Mouse (Mus musculus) liver, embryonic 16.5 days (tissue): ENCODE results near the gene Ndufab1. TPM values are rescaled to one million over a fixed set of nuclear protein-coding genes. Genes with fewer than 3 reads are reported as not detected.
"Not testable (repeated sequence)": the region's sequence is repeated elsewhere in the genome, so short reads cannot be mapped to it uniquely, and the experiment has no call there.

Source experiments
- ATAC-seq: fragments of 200-750 bp; cut with Nextera tagmentation; 2 replicates; pipeline ENCODE4 v1.8.0; 2017; ENCODE audit warnings: low read depth, mild to moderate bottlenecking, moderate number of reproducible peaks, moderate library complexity
- H3K27ac ChIP-seq: fragments of 300-500 bp; sonication (generic); 2 replicates; pipeline ENCODE4 v1.5.1; 2014; ENCODE audit warnings: mild to moderate bottlenecking, low read length
- H3K27me3 ChIP-seq: fragments of 300-500 bp; sonication (generic); 2 replicates; pipeline ENCODE4 v1.6.1; 2014; ENCODE audit warnings: low read depth, low read length, mixed read lengths; ENCODE audit not compliant: control insufficient read depth, insufficient read depth
- H3K36me3 ChIP-seq: fragments of 300-500 bp; sonication (generic); 2 replicates; pipeline ENCODE4 v1.6.1; 2014; ENCODE audit warnings: mild to moderate bottlenecking; ENCODE audit not compliant: control insufficient read depth, insufficient read depth
- H3K4me1 ChIP-seq: fragments of 300-500 bp; sonication (generic); 2 replicates; pipeline ENCODE4 v1.6.1; 2014; ENCODE audit warnings: low read depth, low read length, mixed read lengths; ENCODE audit not compliant: control insufficient read depth
- H3K4me2 ChIP-seq: fragments of 300-500 bp; sonication (generic); 2 replicates; pipeline ENCODE4 v1.6.1; 2014; ENCODE audit warnings: low read depth, low read length, mixed read lengths
- H3K4me3 ChIP-seq: fragments of 300-500 bp; sonication (generic); 2 replicates; pipeline ENCODE4 v1.5.1; 2014; ENCODE audit warnings: low read depth, mild to moderate bottlenecking, low read length
- H3K9ac ChIP-seq: fragments of 300-500 bp; sonication (generic); 2 replicates; pipeline ENCODE4 v1.6.1; 2014; ENCODE audit warnings: low read depth, low read length
- H3K9me3 ChIP-seq: fragments of 300-500 bp; sonication (generic); replicated peaks from 2 replicates; pipeline ENCODE4 v1.6.1; 2016; ENCODE audit warnings: low read length; ENCODE audit not compliant: control insufficient read depth
- WGBS: fragments of 180-500 bp; shearing (Covaris S2); extraction: QIAGEN DNeasy Blood & Tissue Kit; methylation state at CpG from one replicate; pipeline ENCODE4 v1.1.7; 2014; ENCODE audit not compliant: insufficient replicate concordance; 5-methylcytosine and 5-hydroxymethylcytosine counted together
- polyA plus RNA-seq: library from polyadenylated mRNA; unstranded; fragments of >200 nt; fragmentation: Nextera tagmentation; extraction: Ambion mirVana; gene quantifications from 2 replicates; pipeline ENCODE4 v1.2.1, GENCODE M21; 2015

The Ndufab1 gene
- polyA plus RNA-seq, 1 experiment from 2014 or later = 389 TPM

- Histone ChIP-seq H3K36me3 (peaks cover 29% of the 10 kb centered on the region), H3K4me2 (no peak overlapping the region), H3K27me3 (no peaks in the 10 kb centered on the region), H3K9me3 (no peaks in the 10 kb centered on the region), H3K4me3 (no peak overlapping the region), H3K4me1 (no peaks in the 10 kb centered on the region), H3K27ac (no peak overlapping the region), H3K9ac (no peak overlapping the region)
- 77% methylated on average over 8 of the region's 8 CpGs for WGBS
- no peak for ATAC-seq
Observed at GRCm38 (mm10) chr7:122125636-122126035, 23.9 kb upstream of the Ndufab1 start.

- Histone ChIP-seq H3K4me2 (no peak overlapping the region), H3K36me3 (peaks cover 28% of the 10 kb centered on the region), H3K27ac (peak overlapping the region; percentile 62), H3K9me3 (no peaks in the 10 kb centered on the region), H3K4me3 (no peak overlapping the region), H3K4me1 (no peaks in the 10 kb centered on the region), H3K9ac (no peak overlapping the region), H3K27me3 (no peaks in the 10 kb centered on the region)
- ATAC-seq = peak; percentile 60
- 61% methylated on average over 4 of the region's 4 CpGs for WGBS
Observed at GRCm38 (mm10) chr7:122123518-122123917, 21.8 kb upstream of the Ndufab1 start.

- Histone ChIP-seq H3K9ac (no peak overlapping the region), H3K4me3 (no peak overlapping the region), H3K27ac (no peak overlapping the region), H3K4me2 (no peak overlapping the region), H3K36me3 (peaks cover 23% of the 10 kb centered on the region), H3K9me3 (no peaks in the 10 kb centered on the region), H3K4me1 (no peaks in the 10 kb centered on the region), H3K27me3 (no peaks in the 10 kb centered on the region)
- ATAC-seq = no peak
- WGBS = 80% methylated on average over 6 of the region's 6 CpGs
Observed at GRCm38 (mm10) chr7:122108206-122108605, 6.5 kb upstream of the Ndufab1 start.

GRCm38 (mm10) chr7:122101014-122101746 is 506 bp downstream of the Ndufab1 start:
- Histone ChIP-seq H3K4me3 (peak overlapping the region; percentile 83), H3K27ac (peak overlapping the region; percentile 64; the same call in 1 of the 2 replicates), H3K4me2 (peak overlapping the region; percentile 91), H3K4me1 (peaks cover 19% of the 10 kb centered on the region), H3K9ac (peak overlapping the region; percentile 89)
- peak; percentile 62 for ATAC-seq
- not testable (repeated sequence) for H3K27me3 ChIP-seq, H3K9me3 ChIP-seq, H3K36me3 ChIP-seq
- 3% methylated on average over 25 of the region's 28 CpGs for WGBS

GRCm38 (mm10) chr7:122099222-122099621 is 2.5 kb downstream of the Ndufab1 start:
- Histone ChIP-seq H3K4me1 (peaks cover 19% of the 10 kb centered on the region), H3K36me3 (peaks cover 21% of the 10 kb centered on the region), H3K4me3 (no peak overlapping the region), H3K27ac (no peak overlapping the region), H3K9ac (no peak overlapping the region), H3K4me2 (no peak overlapping the region), H3K9me3 (no peaks in the 10 kb centered on the region), H3K27me3 (no peaks in the 10 kb centered on the region)
- 47% methylated on average over 4 of the region's 4 CpGs for WGBS
- no peak for ATAC-seq

- Histone ChIP-seq H3K27ac (no peak overlapping the region), H3K36me3 (peaks cover 27% of the 10 kb centered on the region), H3K9ac (no peak overlapping the region), H3K4me2 (no peak overlapping the region), H3K4me1 (peaks cover 19% of the 10 kb centered on the region), H3K4me3 (no peak overlapping the region), H3K27me3 (no peaks in the 10 kb centered on the region), H3K9me3 (no peaks in the 10 kb centered on the region)
- no peak for ATAC-seq
- 74% methylated on average over 3 of the region's 3 CpGs for WGBS
Observed at GRCm38 (mm10) chr7:122098009-122098408, 3.7 kb downstream of the Ndufab1 start.

GRCm38 (mm10) chr7:122094564-122095330 is 6.9 kb downstream of the Ndufab1 start:
- peaks cover 52% of the 10 kb centered on the region for H3K36me3 ChIP-seq

GRCm38 (mm10) chr7:122087195-122087982 is 14.3 kb downstream of the Ndufab1 start:
- H3K27me3 ChIP-seq = no peaks in the 10 kb centered on the region
- H3K4me2 ChIP-seq = no peak overlapping the region
- ATAC-seq = no peak
- H3K4me3 ChIP-seq = no peak overlapping the region
- H3K4me1 ChIP-seq = no peaks in the 10 kb centered on the region
- no peak overlapping the region for H3K9ac ChIP-seq
- H3K9me3 ChIP-seq = no peaks in the 10 kb centered on the region
- peaks cover 39% of the 10 kb centered on the region for H3K36me3 ChIP-seq
- 84% methylated on average over 11 of the region's 11 CpGs for WGBS
- H3K27ac ChIP-seq = no peak overlapping the region

More at GRCm38 (mm10) chr7:122094564-122095330, 6.9 kb downstream of the Ndufab1 start:
- Histone ChIP-seq H3K4me2 (no peak overlapping the region), H3K4me3 (no peak overlapping the region), H3K9me3 (no peaks in the 10 kb centered on the region), H3K4me1 (peaks cover 4% of the 10 kb centered on the region), H3K27ac (no peak overlapping the region), H3K9ac (no peak overlapping the region), H3K27me3 (no peaks in the 10 kb centered on the region)
- no peak for ATAC-seq
- 79% methylated on average over 2 of the region's 2 CpGs for WGBS
